ENCODE assay signal across 8 mouse cellular contexts in the genomic region with DNA sequence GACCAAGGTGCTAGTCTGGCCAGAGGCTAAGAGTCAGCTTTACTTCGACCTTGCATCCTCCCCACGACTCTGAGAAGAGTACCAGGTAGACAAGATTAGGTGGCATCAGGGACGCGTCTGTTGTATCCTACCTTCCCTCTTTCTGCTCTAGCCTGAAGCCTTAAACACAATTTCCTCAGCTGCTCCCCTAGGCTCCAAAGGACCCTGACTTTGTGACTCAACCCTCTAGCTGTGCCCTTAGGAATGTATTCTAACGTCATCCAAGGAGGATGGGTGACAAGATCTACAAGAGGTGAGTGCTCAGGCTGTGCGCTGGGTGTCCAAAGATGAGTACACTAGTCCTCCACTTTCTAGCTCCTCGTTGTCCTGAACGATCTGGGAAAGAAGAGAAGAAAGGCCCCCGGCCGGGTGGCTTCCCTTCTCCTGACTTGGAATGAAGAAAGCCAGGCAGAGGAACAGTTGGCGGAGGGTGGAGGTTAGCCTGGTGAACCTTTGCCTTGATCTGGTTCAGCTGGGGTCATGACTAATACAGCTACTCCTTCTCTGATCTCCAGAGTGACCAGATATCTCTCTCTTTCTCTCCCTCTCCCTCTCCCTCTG. TPM values are rescaled to one million over a fixed set of nuclear protein-coding genes. Genes with fewer than 3 reads are reported as not detected.
A peak's percentile ranks its signal among the peaks of the same experiment; 100 is the strongest.
DNase-seq lines count a peak whose midpoint lies in the region; ATAC-seq lines count a peak whose summit lies in the region.

No protein-coding gene starts in this region.

- H3K27me3 ChIP-seq in heart, embryonic 15.5 days, result no peaks in the 10 kb centered on the region
- no peaks in the 10 kb centered on the region for H3K27me3 ChIP-seq in forebrain, embryonic 15.5 days
- no peaks in the 10 kb centered on the region; the same call in 1 of the 2 replicates for H3K27me3 ChIP-seq in liver, embryonic 15.5 days

- no peak for ATAC-seq in heart, embryonic 15.5 days (replicated peaks; ENCODE audit: insufficient number of reproducible peaks, insufficient read depth, low FRiP score, low read depth)
- ATAC-seq in forebrain, embryonic 15.5 days (replicated peaks), result no peak
- no peak for ATAC-seq in liver, embryonic 15.5 days (ENCODE audit: insufficient read depth)
- no peak for ATAC-seq in cerebellum, adult (ENCODE audit: insufficient number of reproducible peaks, low FRiP score, low TSS enrichment)

- intact Hi-C loops in heart, postnatal 10 days (cut with DNase I), result no loop called here

- H3K9ac ChIP-seq in heart, embryonic 15.5 days, result peak overlapping the region; percentile 70; the same call in 1 of the 2 replicates
- H3K9ac ChIP-seq in forebrain, embryonic 15.5 days (replicated peaks), result no peak overlapping the region
- no peak overlapping the region for H3K9ac ChIP-seq in liver, embryonic 15.5 days

- no peak for DNase-seq in heart, postnatal 10 days
- DNase-seq in adipocyte (ENCODE audit: low spot score), result peak; percentile 28
- no peak for DNase-seq in cerebellum, adult 9-10 months
- DNase-seq in spleen, postnatal 14 days (ENCODE audit: low spot score in 2 of 2), result no peak

- peaks cover 13% of the 10 kb centered on the region for H3K4me1 ChIP-seq in heart, embryonic 15.5 days (replicated peaks)
- H3K4me1 ChIP-seq in forebrain, embryonic 15.5 days, result peaks cover 8% of the 10 kb centered on the region
- H3K4me1 ChIP-seq in liver, embryonic 15.5 days (replicated peaks), result peaks cover 20% of the 10 kb centered on the region

- no peak overlapping the region for H3K27ac ChIP-seq in heart, embryonic 15.5 days
- H3K27ac ChIP-seq in forebrain, embryonic 15.5 days (replicated peaks), result no peak overlapping the region
- no peak overlapping the region for H3K27ac ChIP-seq in liver, embryonic 15.5 days (replicated peaks)

- H3K4me3 ChIP-seq in heart, embryonic 15.5 days, result peak overlapping the region; percentile 68; the same call in 1 of the 2 replicates
- H3K4me3 ChIP-seq in forebrain, embryonic 15.5 days, result no peak overlapping the region
- no peak overlapping the region for H3K4me3 ChIP-seq in liver, embryonic 15.5 days (replicated peaks)

- no peaks in the 10 kb centered on the region for H3K36me3 ChIP-seq in heart, embryonic 15.5 days
- no peaks in the 10 kb centered on the region for H3K36me3 ChIP-seq in forebrain, embryonic 15.5 days
- H3K36me3 ChIP-seq in liver, embryonic 15.5 days (replicated peaks), result no peaks in the 10 kb centered on the region

- H3K4me2 ChIP-seq in heart, embryonic 15.5 days, result peak overlapping the region; percentile 84
- H3K4me2 ChIP-seq in forebrain, embryonic 15.5 days (replicated peaks), result peak overlapping the region; percentile 55; the same call in 1 of the 2 replicates
- H3K4me2 ChIP-seq in liver, embryonic 15.5 days, result peak overlapping the region; percentile 68

- H3K9me3 ChIP-seq in heart, embryonic 15.5 days (replicated peaks), result no peaks in the 10 kb centered on the region
- H3K9me3 ChIP-seq in forebrain, embryonic 15.5 days, result no peaks in the 10 kb centered on the region
- H3K9me3 ChIP-seq in liver, embryonic 15.5 days (replicated peaks), result no peaks in the 10 kb centered on the region

- WGBS in heart, embryonic 15.5 days, result 60% methylated on average over 11 of the region's 11 CpGs
- 73% methylated on average over 11 of the region's 11 CpGs for WGBS in forebrain, embryonic 15.5 days
- 62% methylated on average over 11 of the region's 11 CpGs for WGBS in liver, embryonic 15.5 days (ENCODE audit: insufficient replicate concordance)

RNA-seq across cellular contexts. Expression of a gene that starts 0.8 kb away (rescaled TPM):
- polyA plus RNA-seq in heart, embryonic 15.5 days (2015; fragmentation: Nextera tagmentation; extraction: Ambion mirVana), result 3.3 and 3.7 TPM in 2 replicates
- 10 to 100 TPM; 44.5 to 49.6 TPM for total RNA-seq in heart, postnatal 10 days (2021)
- polyA plus RNA-seq in forebrain, embryonic 15.5 days (2015; fragmentation: Nextera tagmentation; extraction: Ambion mirVana), result 1.0 and 1.3 TPM in 2 replicates
- 1.3 and 1.4 TPM in 2 replicates for polyA plus RNA-seq in liver, embryonic 15.5 days (2015; fragmentation: Nextera tagmentation; extraction: Ambion mirVana)

RNA-seq across cellular contexts. Expression of a gene that starts 27.1 kb away (rescaled TPM):
- polyA plus RNA-seq in heart, embryonic 15.5 days (2015; fragmentation: Nextera tagmentation; extraction: Ambion mirVana), result 100 and 128 TPM in 2 replicates
- 10 to 100 TPM; 60.0 to 63.3 TPM for total RNA-seq in heart, postnatal 10 days (2021)
- 160 and 164 TPM in 2 replicates for polyA plus RNA-seq in forebrain, embryonic 15.5 days (2015; fragmentation: Nextera tagmentation; extraction: Ambion mirVana)
- polyA plus RNA-seq in liver, embryonic 15.5 days (2015; fragmentation: Nextera tagmentation; extraction: Ambion mirVana), result 91.3 and 93.2 TPM in 2 replicates

RNA-seq across cellular contexts. Expression of a gene that starts 37.6 kb away (rescaled TPM):
- 0.57 and 1.5 TPM in 2 replicates for polyA plus RNA-seq in heart, embryonic 15.5 days (2015; fragmentation: Nextera tagmentation; extraction: Ambion mirVana)
- total RNA-seq in heart, postnatal 10 days (2021), result under 1 TPM; 0.74 TPM
- polyA plus RNA-seq in forebrain, embryonic 15.5 days (2015; fragmentation: Nextera tagmentation; extraction: Ambion mirVana), result 0.14 and 0.17 TPM in 2 replicates
- polyA plus RNA-seq in liver, embryonic 15.5 days (2015; fragmentation: Nextera tagmentation; extraction: Ambion mirVana), result 0.22 and 0.38 TPM in 2 replicates

RNA-seq across cellular contexts. Expression of a gene that starts 51.1 kb away (rescaled TPM):
- 122 and 135 TPM in 2 replicates for polyA plus RNA-seq in heart, embryonic 15.5 days (2015; fragmentation: Nextera tagmentation; extraction: Ambion mirVana)
- total RNA-seq in heart, postnatal 10 days (2021), result 10 to 100 TPM; 76.6 to 77.1 TPM
- 123 and 127 TPM in 2 replicates for polyA plus RNA-seq in forebrain, embryonic 15.5 days (2015; fragmentation: Nextera tagmentation; extraction: Ambion mirVana)
- 54.7 and 59.9 TPM in 2 replicates for polyA plus RNA-seq in liver, embryonic 15.5 days (2015; fragmentation: Nextera tagmentation; extraction: Ambion mirVana)

RNA-seq across cellular contexts. Expression of a gene that starts 51.3 kb away (rescaled TPM):
- 8.7 and 11.5 TPM in 2 replicates for polyA plus RNA-seq in heart, embryonic 15.5 days (2015; fragmentation: Nextera tagmentation; extraction: Ambion mirVana)
- total RNA-seq in heart, postnatal 10 days (2021), result 1 to 10 TPM; 1.7 to 1.8 TPM
- 9.7 and 11.2 TPM in 2 replicates for polyA plus RNA-seq in forebrain, embryonic 15.5 days (2015; fragmentation: Nextera tagmentation; extraction: Ambion mirVana)
- polyA plus RNA-seq in liver, embryonic 15.5 days (2015; fragmentation: Nextera tagmentation; extraction: Ambion mirVana), result 11.0 and 13.6 TPM in 2 replicates
